ENCODE assay signal across 8 mouse cellular contexts in genomic region chr7:12880911-12881660, GRCm38 (mm10). TPM values are rescaled to one million over a fixed set of nuclear protein-coding genes. Genes with fewer than 3 reads are reported as not detected.
DNase-seq lines count a peak whose midpoint lies in the region; ATAC-seq and TF ChIP-seq lines count a peak whose summit lies in the region.

Zfp128 (plus strand) TSS chr7:12881177.

- peak; percentile 95 for DNase-seq in ZHBTc4 (ENCODE audit: low read depth, low spot score)
- peak; percentile 97 for DNase-seq in gastrocnemius, adult 2 months
- peak; percentile 98 for DNase-seq in hindbrain, postnatal 0 days (ENCODE audit: low spot score)
- peak; percentile 94 to 95 for DNase-seq in left cerebral cortex, adult 2 months (ENCODE audit: extremely low spot score in 1 of 2, low spot score in 2 of 2)
- DNase-seq in right cerebral cortex, adult 2 months (ENCODE audit: low spot score in 2 of 2) = peak; percentile 97
- DNase-seq in urinary bladder, postnatal 14 days (ENCODE audit: low spot score) = peak; percentile 94

- no peaks in the 10 kb centered on the region for H3K9me3 ChIP-seq in hindbrain, postnatal 0 days (ENCODE audit: low read length)

- peak within 1 kb of the TSS; percentile 96 for H3K4me3 ChIP-seq in gastrocnemius, adult 2 months
- H3K4me3 ChIP-seq in hindbrain, postnatal 0 days (ENCODE audit: low read length) = peak within 1 kb of the TSS; percentile 74
- H3K4me3 ChIP-seq in left cerebral cortex, adult 2 months = peak within 1 kb of the TSS; percentile 86

- no peaks in the 10 kb centered on the region for H3K4me1 ChIP-seq in hindbrain, postnatal 0 days (ENCODE audit: insufficient read depth, low read length)

- peak within 1 kb of the TSS; percentile 88 for H3K4me2 ChIP-seq in hindbrain, postnatal 0 days (ENCODE audit: low read depth, low read length)

- intact Hi-C loops in gastrocnemius, adult 2 months (cut with DNase I) = loop anchor here (5.0 kb wide), 1 partner anchor 44 kb away; no protein-coding TSS in a partner anchor
- intact Hi-C loops in left cerebral cortex, adult 2 months (cut with DNase I) = loop anchor here (1.0 to 10.0 kb wide), 6 partner anchors 16 to 459 kb away; partner anchors contain the start of genes Zfp329, Zfp551 and Zscan22

- H3K27ac ChIP-seq in gastrocnemius, adult 2 months = peak within 1 kb of the TSS; percentile 86
- H3K27ac ChIP-seq in hindbrain, postnatal 0 days = peak within 1 kb of the TSS; percentile 59; the same call in 1 of the 2 replicates
- H3K27ac ChIP-seq in left cerebral cortex, adult 2 months = peak within 1 kb of the TSS; percentile 78

- peak; percentile 100 for ATAC-seq in common myeloid progenitor, adult 5-6 weeks (replicated peaks; ENCODE audit: low read depth, poor library complexity, severe bottlenecking)
- peak; percentile 99 for ATAC-seq in hindbrain, postnatal 0 days
- ATAC-seq in megakaryocyte, adult 5-6 weeks (ENCODE audit: poor library complexity, severe bottlenecking) = peak; percentile 100

- no peaks in the 10 kb centered on the region for H3K27me3 ChIP-seq in hindbrain, postnatal 0 days (ENCODE audit: insufficient read depth, low read length)

- peak; percentile 15; the same call in 1 of the 2 replicates for TF ChIP-seq CTCF in gastrocnemius, adult 2 months (IDR thresholded peaks at IDR 0.05)
- TF ChIP-seq CTCF in hindbrain, postnatal 0 days (IDR thresholded peaks at IDR 0.05; ENCODE audit: low read depth) = peak; percentile 35; the same call in 1 of the 2 replicates
- TF ChIP-seq CTCF in left cerebral cortex, adult 2 months (IDR thresholded peaks at IDR 0.05) = peak; percentile 24

- peaks cover 9% of the 10 kb centered on the region for H3K36me3 ChIP-seq in hindbrain, postnatal 0 days (ENCODE audit: insufficient read depth, low read length)

- H3K9ac ChIP-seq in hindbrain, postnatal 0 days (replicated peaks; ENCODE audit: low read length) = peak within 1 kb of the TSS; percentile 66

- 1% methylated on average over 35 of the region's 35 CpGs for WGBS in hindbrain, postnatal 0 days

RNA-seq across cellular contexts. Expression of gene Zfp128, which starts in this region (rescaled TPM):
- total RNA-seq in common myeloid progenitor, adult 5-6 weeks (2017) = 1.4 and 2.8 TPM in 2 replicates
- total RNA-seq in gastrocnemius, adult 2 months (2021) = 1 to 10 TPM; 2.2 to 2.3 TPM
- total RNA-seq in hindbrain, postnatal 0 days (2014; rRNA removed) = 7.7 and 10.7 TPM in 2 replicates
- 1.9 and 2.1 TPM in 2 replicates for polyA plus RNA-seq in hindbrain, postnatal 0 days (2015; fragmentation: Nextera tagmentation; extraction: Ambion mirVana)
- 1 to 10 TPM; 8.0 to 8.2 TPM for total RNA-seq in left cerebral cortex, adult 2 months (2021)
- total RNA-seq in megakaryocyte, adult 5-6 weeks (2015) = 3.5 and 4.8 TPM in 2 replicates
- 3.6 and 5.2 TPM in 2 replicates for total RNA-seq in megakaryocyte, adult 5-6 weeks (2017)

Comparison
In these comparisons a context has a peak if more than half of its experiments do, and no peak if none do; other contexts are left out.
1. Peak in every context shown above with its lines: DNase-seq, ATAC-seq, H3K4me3 ChIP-seq and H3K27ac ChIP-seq.